Mouse (Mus musculus): ENCODE data around the gene Sigmar1. TPM values are rescaled to one million over a fixed set of nuclear protein-coding genes. Genes with fewer than 3 reads are reported as not detected.

Gene Sigmar1
- total RNA-seq, 2 experiments from 2014 or later: 25.7 to 27.4 TPM

Other genes with a start within 250 kb of the Sigmar1 start
- gene 1110017D15Rik, start 238.8 kb downstream of the Sigmar1 start, total RNA-seq (2021): under 1 TPM; 0.42 to 0.54 TPM
- gene Fam219a, start 186.6 kb downstream of the Sigmar1 start, total RNA-seq (2021): 10 to 100 TPM; 20.1 to 24.4 TPM
- 1 to 10 TPM; 4.9 to 5.8 TPM for gene Dnaic1, start 186.4 kb downstream of the Sigmar1 start, total RNA-seq (2021)
- gene Enho, start 115.8 kb downstream of the Sigmar1 start, total RNA-seq (2021): 10 to 100 TPM; 29.0 to 37.6 TPM
- gene Cntfr, start 59.1 kb downstream of the Sigmar1 start, total RNA-seq (2021): 10 to 100 TPM; 40.8 to 41.9 TPM
- gene Il11ra1, start 56.2 kb downstream of the Sigmar1 start, total RNA-seq (2021): 100 to 1,000 TPM in 1 of 2 experiments, 10 to 100 TPM in 1; 85.8 to 111 TPM
- gene Rpp25l, start 42.6 kb downstream of the Sigmar1 start, total RNA-seq (2021): 10 to 100 TPM; 36.8 to 40.5 TPM
- gene Dctn3, start 33.0 kb downstream of the Sigmar1 start, total RNA-seq (2021): 10 to 100 TPM; 49.8 to 52.9 TPM
- not detected for gene Arid3c, start 25.0 kb downstream of the Sigmar1 start, total RNA-seq (2021)
- gene Galt, start 929 bp downstream of the Sigmar1 start, total RNA-seq (2021): 10 to 100 TPM; 24.0 to 24.1 TPM
- gene Ccl27a, start 18.1 kb upstream of the Sigmar1 start, total RNA-seq (2021): 10 to 100 TPM; 26.2 to 27.4 TPM
- gene Gm21541, start 147.5 kb upstream of the Sigmar1 start, total RNA-seq (2021): not detected
- gene Gm20878, start 185.4 kb upstream of the Sigmar1 start, total RNA-seq (2021): 1 to 10 TPM; 2.8 to 3.0 TPM
- under 1 TPM; 0.21 to 0.27 TPM for gene Fam205a4, start 209.9 kb upstream of the Sigmar1 start, total RNA-seq (2021)